Mouse (Mus musculus): Measurements from ENCODE around the gene Tex44.

DNA sequence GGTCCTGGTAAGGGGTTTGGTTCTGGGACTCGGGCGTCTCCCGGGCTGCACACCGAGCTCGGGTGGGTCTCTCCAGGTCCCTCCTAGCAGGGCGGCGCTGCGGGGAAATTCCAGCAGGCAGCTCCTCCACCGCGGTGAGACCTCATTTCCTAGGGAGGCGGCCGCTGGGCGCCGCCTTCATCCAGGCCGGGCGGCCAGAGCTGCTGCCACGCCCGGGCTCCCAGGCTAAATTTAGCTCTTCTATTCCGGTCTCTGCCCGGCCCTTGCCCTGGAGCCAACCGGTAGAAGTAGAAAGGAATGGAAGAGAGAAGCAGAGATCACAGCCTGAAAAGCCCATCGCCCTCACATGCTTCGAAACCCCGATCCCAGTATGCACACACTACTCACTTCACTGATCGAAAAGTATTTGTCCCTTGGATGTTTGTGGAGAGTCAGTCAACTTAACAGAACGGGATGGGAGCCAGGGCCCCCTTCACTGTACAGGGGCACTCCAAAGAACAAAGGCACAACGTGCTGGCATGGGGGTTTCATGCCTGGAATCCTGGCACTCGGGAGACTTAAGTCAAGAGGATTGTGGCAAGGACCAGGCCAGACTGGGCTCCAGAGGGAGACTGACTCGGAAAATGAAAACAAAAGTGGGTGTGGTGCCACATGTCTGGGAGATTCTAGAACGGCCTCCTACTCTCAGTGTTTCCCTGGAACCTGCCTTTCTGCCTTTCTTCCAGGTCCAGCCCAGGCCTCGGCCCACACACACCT, 46.2 kb downstream of the Tex44 start:
- TF ChIP-seq CTCF (IDR thresholded peaks at IDR 0.05), result peak; percentile 35
- peak; percentile 79 for TF ChIP-seq EP300 (IDR thresholded peaks at IDR 0.05)

Data from lung, postnatal 0 days (tissue).